Mouse (Mus musculus) kidney, embryonic 15.5 days (tissue): ENCODE measurements around the gene Zan. TPM values are rescaled to one million over a fixed set of nuclear protein-coding genes. Genes with fewer than 3 reads are reported as not detected.

ENCODE experiments used
- ATAC-seq: fragments of 200-750 bp; cut with Nextera tagmentation; replicated peaks from 2 replicates; pipeline ENCODE4 v1.8.0; 2017; ENCODE audit warnings: moderate TSS enrichment; ENCODE audit not compliant: low FRiP score
- H3K27ac ChIP-seq: fragments of 300-500 bp; sonication (generic); 2 replicates; pipeline ENCODE4 v1.5.1; 2015; ENCODE audit warnings: mild to moderate bottlenecking, inconsistent platforms
- H3K27me3 ChIP-seq: fragments of 300-500 bp; sonication (generic); 2 replicates; pipeline ENCODE4 v1.6.1; 2015; ENCODE audit warnings: inconsistent platforms
- H3K36me3 ChIP-seq: fragments of 300-500 bp; sonication (generic); 2 replicates; pipeline ENCODE4 v1.6.1; 2015; ENCODE audit warnings: inconsistent platforms
- H3K4me1 ChIP-seq: fragments of 300-500 bp; sonication (generic); 2 replicates; pipeline ENCODE4 v1.6.1; 2015; ENCODE audit warnings: inconsistent platforms
- H3K4me2 ChIP-seq: fragments of 300-500 bp; sonication (generic); 2 replicates; pipeline ENCODE4 v1.6.1; 2015; ENCODE audit warnings: moderate library complexity, mild to moderate bottlenecking, inconsistent platforms
- H3K4me3 ChIP-seq: fragments of 300-500 bp; sonication (generic); replicated peaks from 2 replicates; pipeline ENCODE4 v1.5.1; 2015; ENCODE audit warnings: mild to moderate bottlenecking, inconsistent platforms
- H3K9ac ChIP-seq: fragments of 300-500 bp; sonication (generic); 2 replicates; pipeline ENCODE4 v1.6.1; 2015; ENCODE audit warnings: mild to moderate bottlenecking, inconsistent platforms
- H3K9me3 ChIP-seq: fragments of 300-500 bp; sonication (generic); replicated peaks from 2 replicates; pipeline ENCODE4 v1.6.1; 2016; ENCODE audit warnings: inconsistent platforms
- WGBS: fragments of 180-500 bp; shearing (Covaris S2); methylation state at CpG from one replicate; pipeline ENCODE4 v1.1.7; 2015; ENCODE audit warnings: mixed read lengths; 5-methylcytosine and 5-hydroxymethylcytosine counted together
- polyA plus RNA-seq: library from polyadenylated mRNA; unstranded; fragments of >200 nt; fragmentation: Nextera tagmentation; extraction: Ambion mirVana; gene quantifications from 2 replicates; pipeline ENCODE4 v1.2.1, GENCODE M21; 2015

Gene Zan
- polyA plus RNA-seq, 1 experiment from 2014 or later = 0.06 TPM

- ATAC-seq = no peak
- H3K27me3 ChIP-seq = peaks cover 7% of the 10 kb centered on the region
- no peak overlapping the region for H3K9ac ChIP-seq
- H3K9me3 ChIP-seq = no peaks in the 10 kb centered on the region
- no peak overlapping the region for H3K27ac ChIP-seq
- 0 out of 2 replicates have a peak, but pooled peaks cover 3% of the 10 kb centered on the region for H3K4me1 ChIP-seq
- H3K4me3 ChIP-seq = no peak overlapping the region
- WGBS = 46% methylated on average over 4 of the region's 4 CpGs
- H3K36me3 ChIP-seq = no peaks in the 10 kb centered on the region
- no peak overlapping the region for H3K4me2 ChIP-seq
Measured at GRCm38 (mm10) chr5:137491559-137491958, 14.7 kb upstream of the Zan start.

GRCm38 (mm10) chr5:137487616-137488015, 10.8 kb upstream of the Zan start:
- Histone ChIP-seq H3K36me3 (no peaks in the 10 kb centered on the region), H3K9me3 (no peaks in the 10 kb centered on the region), H3K27me3 (peaks cover 36% of the 10 kb centered on the region), H3K9ac (no peak overlapping the region), H3K4me3 (no peak overlapping the region), H3K4me1 (peaks cover 24% of the 10 kb centered on the region), H3K27ac (no peak overlapping the region), H3K4me2 (no peak overlapping the region)
- no peak for ATAC-seq
- 84% methylated on average over 7 of the region's 7 CpGs for WGBS

- WGBS = 3% methylated on average over 17 of the region's 17 CpGs
- Histone ChIP-seq H3K4me1 (peaks cover 26% of the 10 kb centered on the region), H3K27ac (no peak overlapping the region), H3K27me3 (peaks cover 36% of the 10 kb centered on the region), H3K4me3 (peak overlapping the region; percentile 35), H3K36me3 (no peaks in the 10 kb centered on the region), H3K9me3 (no peaks in the 10 kb centered on the region), H3K4me2 (peak overlapping the region; percentile 59), H3K9ac (peak overlapping the region; percentile 5; the same call in 1 of the 2 replicates)
- no peak for ATAC-seq
Measured at GRCm38 (mm10) chr5:137485851-137486155, 8.9 kb upstream of the Zan start.

- no peak for ATAC-seq
- Histone ChIP-seq H3K36me3 (no peaks in the 10 kb centered on the region), H3K4me3 (peak overlapping the region; percentile 35), H3K9ac (peak overlapping the region; percentile 5; the same call in 1 of the 2 replicates), H3K4me2 (peak overlapping the region; percentile 59), H3K9me3 (no peaks in the 10 kb centered on the region), H3K27ac (no peak overlapping the region), H3K27me3 (peaks cover 36% of the 10 kb centered on the region), H3K4me1 (peaks cover 26% of the 10 kb centered on the region)
- 10% methylated on average over 30 of the region's 30 CpGs for WGBS
Measured at GRCm38 (mm10) chr5:137485071-137485850, 8.4 kb upstream of the Zan start.

- H3K4me3 ChIP-seq = no peak overlapping the region
Measured at GRCm38 (mm10) chr5:137481897-137482296, 5.0 kb upstream of the Zan start.

GRCm38 (mm10) chr5:137481138-137481537, 4.3 kb upstream of the Zan start:
- Histone ChIP-seq H3K4me3 (no peak overlapping the region), H3K9ac (no peak overlapping the region), H3K4me1 (peaks cover 24% of the 10 kb centered on the region), H3K27ac (no peak overlapping the region), H3K36me3 (no peaks in the 10 kb centered on the region), H3K4me2 (no peak overlapping the region), H3K9me3 (no peaks in the 10 kb centered on the region), H3K27me3 (peaks cover 25% of the 10 kb centered on the region)
- ATAC-seq = no peak

More at GRCm38 (mm10) chr5:137481897-137482296, 5.0 kb upstream of the Zan start:
- H3K4me2 ChIP-seq = no peak overlapping the region
- H3K9me3 ChIP-seq = no peaks in the 10 kb centered on the region
- ATAC-seq = 0 out of 2 replicates have a peak, but pooled peaks have one; percentile 15
- no peak overlapping the region for H3K9ac ChIP-seq
- peaks cover 26% of the 10 kb centered on the region for H3K4me1 ChIP-seq
- WGBS = 37% methylated on average over 8 of the region's 8 CpGs
- H3K27me3 ChIP-seq = peaks cover 32% of the 10 kb centered on the region
- no peak overlapping the region for H3K27ac ChIP-seq
- H3K36me3 ChIP-seq = no peaks in the 10 kb centered on the region

GRCm38 (mm10) chr5:137474351-137474750, 2.5 kb downstream of the Zan start:
- ATAC-seq = no peak
- H3K27ac ChIP-seq = no peak overlapping the region
- WGBS = 45% methylated on average over 2 of the region's 2 CpGs

GRCm38 (mm10) chr5:137472252-137472904, 4.5 kb downstream of the Zan start:
- Histone ChIP-seq H3K27ac (no peak overlapping the region), H3K27me3 (no peaks in the 10 kb centered on the region), H3K4me2 (no peak overlapping the region), H3K4me1 (no peaks in the 10 kb centered on the region), H3K9ac (no peak overlapping the region), H3K9me3 (no peaks in the 10 kb centered on the region), H3K36me3 (no peaks in the 10 kb centered on the region), H3K4me3 (no peak overlapping the region)
- 71% methylated on average over 5 of the region's 5 CpGs for WGBS
- no peak for ATAC-seq

More at GRCm38 (mm10) chr5:137474351-137474750, 2.5 kb downstream of the Zan start:
- Histone ChIP-seq H3K4me3 (no peak overlapping the region), H3K9me3 (no peaks in the 10 kb centered on the region), H3K27me3 (no peaks in the 10 kb centered on the region), H3K36me3 (no peaks in the 10 kb centered on the region), H3K9ac (no peak overlapping the region), H3K4me2 (no peak overlapping the region), H3K4me1 (no peaks in the 10 kb centered on the region)

- no peaks in the 10 kb centered on the region for H3K9me3 ChIP-seq
- H3K36me3 ChIP-seq = no peaks in the 10 kb centered on the region
- H3K4me2 ChIP-seq = no peak overlapping the region
- ATAC-seq = no peak
- 92% methylated on average over 6 of the region's 6 CpGs for WGBS
- H3K4me1 ChIP-seq = no peaks in the 10 kb centered on the region
- no peak overlapping the region for H3K4me3 ChIP-seq
- H3K27me3 ChIP-seq = 0 out of 2 replicates have a peak, but pooled peaks cover 8% of the 10 kb centered on the region
- H3K9ac ChIP-seq = no peak overlapping the region
- H3K27ac ChIP-seq = no peak overlapping the region
Measured at GRCm38 (mm10) chr5:137466946-137467345, 9.9 kb downstream of the Zan start.

GRCm38 (mm10) chr5:137465049-137465448, 11.8 kb downstream of the Zan start:
- ATAC-seq = no peak
- H3K27ac ChIP-seq = no peak overlapping the region
- no peak overlapping the region for H3K4me3 ChIP-seq
- no peaks in the 10 kb centered on the region for H3K9me3 ChIP-seq
- H3K36me3 ChIP-seq = no peaks in the 10 kb centered on the region
- 51% methylated on average over 3 of the region's 3 CpGs for WGBS
- H3K27me3 ChIP-seq = 0 out of 2 replicates have a peak, but pooled peaks cover 8% of the 10 kb centered on the region
- no peak overlapping the region for H3K4me2 ChIP-seq
- no peak overlapping the region for H3K9ac ChIP-seq
- no peaks in the 10 kb centered on the region for H3K4me1 ChIP-seq

GRCm38 (mm10) chr5:137455866-137456591, 20.8 kb downstream of the Zan start:
- no peak overlapping the region for H3K4me2 ChIP-seq
- no peaks in the 10 kb centered on the region for H3K36me3 ChIP-seq
- no peak overlapping the region for H3K9ac ChIP-seq
- H3K9me3 ChIP-seq = no peaks in the 10 kb centered on the region
- H3K27me3 ChIP-seq = no peaks in the 10 kb centered on the region
- H3K4me3 ChIP-seq = no peak overlapping the region
- peak; percentile 73; the same call in 1 of the 2 replicates for ATAC-seq
- no peak overlapping the region for H3K27ac ChIP-seq
- 0 out of 2 replicates have a peak, but pooled peaks cover 3% of the 10 kb centered on the region for H3K4me1 ChIP-seq
- 39% methylated on average over 7 of the region's 7 CpGs for WGBS

- H3K27ac ChIP-seq = no peak overlapping the region
- ATAC-seq = no peak
Measured at GRCm38 (mm10) chr5:137455206-137455605, 21.7 kb downstream of the Zan start.

More at GRCm38 (mm10) chr5:137455206-137455605, 21.7 kb downstream of the Zan start:
- no peaks in the 10 kb centered on the region for H3K27me3 ChIP-seq
- no peak overlapping the region for H3K9ac ChIP-seq
- no peak overlapping the region for H3K4me3 ChIP-seq
- 0 out of 2 replicates have a peak, but pooled peaks cover 3% of the 10 kb centered on the region for H3K4me1 ChIP-seq
- no peaks in the 10 kb centered on the region for H3K9me3 ChIP-seq
- no peaks in the 10 kb centered on the region for H3K36me3 ChIP-seq
- no peak overlapping the region for H3K4me2 ChIP-seq
- 85% methylated on average over 6 of the region's 6 CpGs for whole genome bisulfite sequencing
